Mouse (Mus musculus): Measurements from ENCODE around the gene Trim39. TPM values are rescaled to one million over a fixed set of nuclear protein-coding genes. Genes with fewer than 3 reads are reported as not detected.

The Trim39 gene
- polyA plus RNA-seq, 1 experiment from 2014 or later, result 10.4 TPM

DNA sequence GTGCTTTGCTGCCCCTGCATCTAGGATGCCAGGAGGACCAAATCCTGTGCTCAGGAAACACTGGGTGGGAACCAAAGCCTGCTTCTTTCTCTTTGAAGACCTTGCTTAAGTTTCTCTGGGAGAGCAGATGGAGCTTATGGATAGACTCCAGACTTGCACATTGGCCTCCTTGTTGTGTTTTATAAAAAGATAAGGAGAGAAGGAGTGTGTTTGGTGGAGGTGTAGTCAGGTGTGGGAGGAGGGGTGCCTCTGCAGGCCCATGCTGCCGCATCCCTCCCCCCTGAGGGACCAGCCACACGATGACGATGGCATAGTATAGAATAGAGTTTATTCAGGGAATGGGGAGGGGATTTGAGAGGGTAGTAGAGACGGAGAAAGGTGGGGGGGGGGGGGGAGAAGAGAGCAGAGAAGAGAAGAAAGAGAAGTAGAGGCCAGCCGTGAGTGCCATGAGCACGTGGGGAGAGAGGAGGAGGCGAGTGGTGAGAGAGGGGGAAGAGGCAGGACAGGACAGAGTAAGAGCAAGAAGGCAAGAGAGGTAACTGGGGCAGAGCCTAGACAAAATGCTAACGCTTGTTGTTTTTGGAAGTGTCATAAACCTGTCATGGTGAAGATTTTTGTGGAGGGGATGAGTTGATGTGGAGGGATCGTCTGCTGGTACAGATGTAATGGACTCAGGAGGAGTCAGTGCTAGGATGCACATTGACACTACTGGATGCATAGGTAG, 758 bp upstream of the Trim39 start:
- Histone ChIP-seq H3K4me3 (peak overlapping the region; percentile 97), H3K27ac (replicated peaks) (no peak overlapping the region), H3K9ac (peak overlapping the region; percentile 96), H3K27me3 (replicated peaks) (no peaks in the 10 kb centered on the region), H3K4me2 (peak overlapping the region; percentile 94), H3K36me3 (peaks cover 50% of the 10 kb centered on the region), H3K9me3 (no peaks in the 10 kb centered on the region), H3K4me1 (peaks cover 31% of the 10 kb centered on the region)
- no peak for ATAC-seq (ENCODE audit: extremely low read depth, insufficient number of reproducible peaks, low FRiP score, low TSS enrichment)
- 84% methylated on average over 9 of the region's 9 CpGs for WGBS

DNA sequence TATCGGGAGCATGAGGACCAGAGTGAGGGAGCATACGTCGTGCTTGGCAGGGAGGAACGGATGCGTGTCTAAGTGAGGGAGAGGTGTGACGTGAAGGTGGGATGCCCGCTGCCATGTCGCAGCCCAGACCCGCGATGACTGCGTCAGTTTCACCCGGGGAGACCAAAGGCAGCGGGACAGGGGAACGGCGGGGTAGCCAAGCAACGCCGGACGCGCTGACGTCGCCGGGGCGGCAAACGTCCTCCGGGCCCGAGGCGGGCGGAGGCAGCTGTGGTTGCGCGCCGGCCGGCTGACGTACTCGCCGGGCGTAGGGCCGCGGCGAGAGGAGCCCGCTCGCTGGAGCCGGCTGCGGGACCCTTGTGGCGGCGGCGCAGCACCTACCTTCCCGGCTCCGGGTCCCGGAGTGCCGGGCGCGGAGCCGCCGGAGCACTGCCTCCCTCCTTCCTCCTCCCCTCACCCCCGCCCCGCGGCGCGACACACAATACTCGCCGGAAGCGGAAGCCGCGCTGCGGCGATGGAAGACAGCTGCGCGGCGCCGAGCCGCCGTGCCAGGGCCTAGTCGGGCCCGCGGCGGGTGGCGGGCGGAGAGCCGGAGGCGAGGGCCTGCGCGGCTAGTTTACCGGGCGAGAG, 976 bp downstream of the Trim39 start:
- Histone ChIP-seq H3K9ac (peak overlapping the region; percentile 96), H3K27ac (replicated peaks) (peak overlapping the region; percentile 90), H3K4me3 (peak overlapping the region; percentile 97), H3K9me3 (no peaks in the 10 kb centered on the region), H3K4me2 (peak overlapping the region; percentile 94), H3K36me3 (peaks cover 53% of the 10 kb centered on the region), H3K4me1 (peaks cover 31% of the 10 kb centered on the region), H3K27me3 (replicated peaks) (no peaks in the 10 kb centered on the region)
- under 1% methylated on average over 70 of the region's 84 CpGs for WGBS
- peak; percentile 83 for ATAC-seq (ENCODE audit: extremely low read depth, insufficient number of reproducible peaks, low FRiP score, low TSS enrichment)

DNA sequence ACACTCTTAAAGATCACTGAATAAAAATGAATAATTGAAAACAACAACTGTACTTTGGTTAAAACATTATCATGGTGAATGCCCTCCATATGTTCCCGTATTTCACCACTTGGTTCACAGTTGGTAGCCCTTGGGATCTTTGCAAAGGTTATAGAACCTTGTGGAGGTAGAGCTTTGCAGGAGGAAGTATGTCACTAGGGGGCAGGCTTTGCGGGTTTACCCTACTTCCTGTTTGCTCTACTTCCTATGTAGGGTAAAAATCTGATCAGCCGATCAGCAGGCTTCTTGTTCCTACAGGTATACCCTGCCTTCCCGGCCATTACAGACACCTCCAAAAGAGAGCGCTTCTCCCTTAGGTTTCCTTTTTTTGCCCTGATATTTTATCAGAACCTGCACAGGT, 6.2 kb downstream of the Trim39 start:
- no peak overlapping the region for H3K4me2 ChIP-seq
- H3K9ac ChIP-seq, result no peak overlapping the region
- no peak overlapping the region for H3K27ac ChIP-seq (replicated peaks)
- peaks cover 78% of the 10 kb centered on the region for H3K36me3 ChIP-seq
- H3K4me1 ChIP-seq, result peaks cover 10% of the 10 kb centered on the region
- no peaks in the 10 kb centered on the region for H3K27me3 ChIP-seq (replicated peaks)
- ATAC-seq (ENCODE audit: extremely low read depth, insufficient number of reproducible peaks, low FRiP score, low TSS enrichment), result no peak
- no peaks in the 10 kb centered on the region for H3K9me3 ChIP-seq
- WGBS, result 76% methylated on average over 5 of the region's 5 CpGs
- no peak overlapping the region for H3K4me3 ChIP-seq

DNA sequence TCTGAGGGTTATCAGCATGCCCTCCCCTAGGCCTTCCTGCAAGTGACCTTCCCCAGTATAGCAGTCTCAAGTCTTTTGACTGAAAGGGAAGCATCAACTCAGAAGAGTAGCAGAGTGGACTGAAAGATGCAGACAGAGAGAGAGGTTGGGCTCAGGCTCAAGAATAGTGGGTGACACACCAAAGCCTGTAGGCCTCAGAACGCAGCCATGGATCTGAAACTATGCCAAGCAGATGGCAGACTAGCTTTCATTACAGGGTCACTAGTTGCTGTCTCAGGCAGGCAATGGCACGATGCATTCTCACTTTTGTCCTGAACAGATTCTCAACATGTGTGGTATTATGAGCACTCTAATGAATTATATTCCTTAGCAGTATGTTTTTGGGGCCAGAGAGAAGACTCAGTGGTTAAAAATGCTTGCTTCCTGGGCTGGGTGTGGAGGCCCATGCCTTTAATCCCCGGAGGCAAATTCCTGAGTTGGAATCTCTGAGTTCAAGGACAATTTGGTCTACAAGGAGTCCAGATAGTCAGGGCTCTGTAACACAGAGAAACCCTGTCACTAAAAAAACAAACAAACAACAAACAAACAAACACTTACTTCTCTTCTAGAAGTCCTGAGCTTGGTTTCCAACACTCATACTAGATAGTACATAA, 7.6 kb downstream of the Trim39 start:
- Histone ChIP-seq H3K27me3 (replicated peaks) (no peaks in the 10 kb centered on the region), H3K9ac (no peak overlapping the region), H3K4me2 (no peak overlapping the region), H3K36me3 (peaks cover 92% of the 10 kb centered on the region), H3K9me3 (no peaks in the 10 kb centered on the region), H3K4me3 (no peak overlapping the region), H3K4me1 (no peaks in the 10 kb centered on the region), H3K27ac (replicated peaks) (no peak overlapping the region)
- 90% methylated on average over 3 of the region's 3 CpGs for WGBS
- ATAC-seq (ENCODE audit: extremely low read depth, insufficient number of reproducible peaks, low FRiP score, low TSS enrichment), result no peak

DNA sequence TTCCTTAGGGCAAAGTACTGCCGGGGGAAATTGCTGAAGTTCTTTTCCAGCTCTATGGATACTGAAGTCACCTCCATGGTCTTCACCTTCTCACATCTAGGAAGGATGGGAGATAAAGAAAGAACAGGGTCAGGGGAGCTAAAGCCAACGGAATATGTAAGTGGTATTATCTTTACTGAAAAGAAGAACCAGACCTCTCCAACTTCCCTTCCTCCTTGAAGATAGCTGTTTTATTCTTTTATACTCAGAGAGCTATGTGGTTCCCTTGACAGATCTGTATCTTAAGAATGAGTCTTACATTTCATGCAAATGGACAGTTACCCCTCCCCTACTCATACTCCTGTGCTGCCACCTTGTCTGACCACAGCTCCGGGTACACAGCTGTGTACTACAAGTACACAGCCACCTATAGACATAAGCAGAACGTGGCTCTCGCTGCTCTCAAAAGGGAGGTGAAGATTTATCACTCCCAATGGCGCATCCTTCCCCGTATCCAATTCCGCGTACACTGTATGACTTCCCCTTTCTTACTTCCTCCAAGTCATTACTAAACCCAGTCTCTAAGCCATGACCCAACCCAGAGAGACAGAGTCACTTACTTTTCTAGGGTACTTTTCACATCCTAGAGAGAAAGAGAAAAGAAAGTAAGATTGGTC, 10.4 kb downstream of the Trim39 start:
- Histone ChIP-seq H3K4me2 (no peak overlapping the region), H3K27ac (replicated peaks) (no peak overlapping the region), H3K9me3 (no peaks in the 10 kb centered on the region), H3K27me3 (replicated peaks) (no peaks in the 10 kb centered on the region), H3K9ac (no peak overlapping the region), H3K4me1 (peaks cover 7% of the 10 kb centered on the region), H3K4me3 (no peak overlapping the region), H3K36me3 (peaks cover 81% of the 10 kb centered on the region)
- 87% methylated on average over 9 of the region's 9 CpGs for WGBS
- ATAC-seq (ENCODE audit: extremely low read depth, insufficient number of reproducible peaks, low FRiP score, low TSS enrichment), result no peak

DNA sequence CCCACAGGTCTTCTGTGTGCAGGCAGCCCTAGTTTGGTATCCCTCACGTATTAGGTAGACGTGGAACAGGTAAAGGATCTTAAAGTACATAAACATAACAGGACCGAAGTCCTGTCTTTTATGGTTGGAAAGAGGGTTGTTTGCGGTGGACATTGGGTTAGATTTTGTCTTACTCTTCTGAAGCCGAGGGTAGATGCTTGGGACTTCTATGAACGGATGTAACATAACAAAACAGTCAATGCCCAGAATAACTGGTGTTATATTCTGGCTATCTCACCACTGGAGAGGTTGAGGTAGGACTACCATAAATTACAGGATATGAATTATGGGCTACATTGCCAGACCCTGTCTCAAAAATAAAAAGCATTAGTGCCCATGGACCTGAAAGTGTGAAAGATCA, 14.1 kb downstream of the Trim39 start, which contains the start of gene Rpp21:
TSS of gene Rpp21 (minus strand) at position 101 of the 400 bp plus-strand sequence.
- H3K9me3 ChIP-seq, result no peaks in the 10 kb centered on the region
- H3K9ac ChIP-seq, result peak within 1 kb of the TSS; percentile 80
- H3K27me3 ChIP-seq (replicated peaks), result no peaks in the 10 kb centered on the region
- H3K36me3 ChIP-seq, result peaks cover 52% of the 10 kb centered on the region
- no peak for ATAC-seq (ENCODE audit: extremely low read depth, insufficient number of reproducible peaks, low FRiP score, low TSS enrichment)
- H3K4me3 ChIP-seq, result peak within 1 kb of the TSS; percentile 67
- WGBS, result 46% methylated on average over 6 of the region's 6 CpGs
- H3K4me2 ChIP-seq, result peak within 1 kb of the TSS; percentile 63
- H3K27ac ChIP-seq (replicated peaks), result peak within 1 kb of the TSS; percentile 53
- peaks cover 15% of the 10 kb centered on the region for H3K4me1 ChIP-seq

DNA sequence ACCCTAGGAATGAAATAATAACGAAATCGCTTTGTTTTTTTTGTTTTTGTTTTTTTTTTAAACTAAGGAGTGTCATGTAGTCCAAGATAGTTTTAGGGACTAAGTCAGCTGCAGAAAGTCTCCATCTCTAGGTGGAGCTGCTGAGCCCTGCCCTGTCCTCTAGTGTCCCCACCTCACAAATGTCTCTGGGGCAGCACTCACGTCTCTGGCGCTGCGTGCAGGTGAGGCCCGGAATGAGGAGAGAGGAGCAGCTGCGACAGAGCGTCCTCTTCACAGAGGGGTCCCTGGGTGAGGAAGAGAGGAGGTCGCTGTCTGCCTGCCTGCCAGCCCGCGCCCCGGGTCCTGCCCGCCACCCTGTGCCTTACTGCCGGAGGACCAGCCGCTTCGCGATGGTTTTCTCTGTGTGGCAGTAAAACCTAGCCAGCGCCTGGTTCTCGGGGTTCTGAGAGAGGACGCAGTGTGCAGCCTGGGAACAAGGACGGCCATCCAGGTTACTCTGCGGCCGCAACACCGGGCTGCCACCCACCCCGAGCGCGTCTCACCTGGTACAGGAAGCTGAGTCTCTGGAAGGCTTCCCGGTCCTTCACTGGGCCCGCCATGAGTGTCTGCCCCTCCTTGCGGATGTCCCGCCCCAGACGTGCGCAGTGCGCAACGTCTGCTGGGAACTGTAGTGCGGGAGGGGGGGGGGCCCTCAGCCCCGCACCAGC, 14.7 kb downstream of the Trim39 start:
- H3K9me3 ChIP-seq, result no peaks in the 10 kb centered on the region
- peaks cover 46% of the 10 kb centered on the region for H3K36me3 ChIP-seq
- peak overlapping the region; percentile 80 for H3K9ac ChIP-seq
- H3K27me3 ChIP-seq (replicated peaks), result peaks cover 3% of the 10 kb centered on the region
- peaks cover 17% of the 10 kb centered on the region for H3K4me1 ChIP-seq
- ATAC-seq (ENCODE audit: extremely low read depth, insufficient number of reproducible peaks, low FRiP score, low TSS enrichment), result peak; percentile 83
- under 1% methylated on average over 37 of the region's 37 CpGs for WGBS
- H3K4me3 ChIP-seq, result peak overlapping the region; percentile 67
- H3K27ac ChIP-seq (replicated peaks), result peak overlapping the region; percentile 53
- H3K4me2 ChIP-seq, result peak overlapping the region; percentile 63

DNA sequence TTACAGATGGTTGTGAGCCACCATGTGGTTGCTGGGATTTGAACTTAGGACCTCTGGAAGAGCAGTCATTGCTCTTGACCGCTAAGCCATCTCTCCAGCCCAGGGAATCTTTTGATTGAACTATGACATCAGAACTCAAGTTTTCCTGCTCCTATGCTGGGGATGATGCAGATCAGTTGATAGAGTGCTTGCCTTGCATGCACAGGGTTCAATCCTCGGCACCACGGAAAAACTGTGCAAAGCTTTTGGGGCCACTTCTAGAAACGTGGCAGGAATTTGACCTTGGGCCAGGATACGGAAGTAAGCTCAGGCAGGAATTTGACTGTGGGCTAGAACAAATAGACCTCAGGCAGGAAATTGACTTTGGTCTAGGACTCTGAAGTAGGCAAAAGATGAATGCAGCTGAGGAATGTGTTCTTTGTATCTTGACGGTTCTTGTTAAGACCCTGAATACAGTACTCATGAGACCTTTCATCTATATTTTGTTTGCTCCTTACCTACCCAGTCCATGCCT, 18.9 kb downstream of the Trim39 start:
- Histone ChIP-seq H3K4me2 (no peak overlapping the region), H3K27ac (replicated peaks) (no peak overlapping the region), H3K9ac (no peak overlapping the region), H3K9me3 (no peaks in the 10 kb centered on the region), H3K4me1 (peaks cover 23% of the 10 kb centered on the region), H3K4me3 (no peak overlapping the region), H3K27me3 (replicated peaks) (peaks cover 34% of the 10 kb centered on the region), H3K36me3 (peaks cover 7% of the 10 kb centered on the region)
- ATAC-seq (ENCODE audit: extremely low read depth, insufficient number of reproducible peaks, low FRiP score, low TSS enrichment), result no peak
- 41% methylated on average over 6 of the region's 6 CpGs for WGBS

DNA sequence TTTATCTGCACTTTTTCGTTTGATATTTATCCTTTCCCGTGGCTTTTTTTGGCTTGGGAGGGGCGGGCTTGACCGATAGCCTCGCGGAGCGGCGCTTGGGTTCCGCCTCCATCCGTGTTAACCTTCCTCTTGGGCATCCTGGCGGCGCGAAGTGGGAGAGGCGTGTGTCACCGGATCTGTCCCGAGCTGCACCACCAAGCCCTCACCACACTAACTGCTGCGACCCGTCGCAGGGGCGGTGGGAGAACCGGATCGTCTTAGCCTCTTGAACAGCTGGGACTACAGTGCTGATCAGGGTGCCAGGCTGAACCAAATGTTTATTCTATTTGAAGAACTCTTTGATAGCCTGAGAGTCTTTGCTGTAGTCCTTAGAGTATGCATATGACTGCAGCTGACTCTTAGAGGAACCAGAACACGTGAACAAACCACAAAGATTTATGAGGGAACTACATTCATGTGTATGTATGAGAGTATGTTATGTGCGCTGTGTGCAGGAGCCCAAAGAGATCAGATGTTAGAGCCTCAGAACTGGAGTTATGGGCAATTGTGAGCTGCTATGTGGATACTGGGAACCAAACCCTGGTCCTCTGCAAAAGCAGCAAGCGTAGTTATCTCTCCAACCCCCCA, 19.7 kb downstream of the Trim39 start:
- peak overlapping the region; percentile 54; the same call in 1 of the 2 replicates for H3K9ac ChIP-seq
- no peaks in the 10 kb centered on the region for H3K9me3 ChIP-seq
- peak overlapping the region; percentile 39 for H3K4me3 ChIP-seq
- H3K27ac ChIP-seq (replicated peaks), result no peak overlapping the region
- WGBS, result 8% methylated on average over 25 of the region's 25 CpGs
- H3K4me1 ChIP-seq, result peaks cover 20% of the 10 kb centered on the region
- H3K36me3 ChIP-seq, result peaks cover 7% of the 10 kb centered on the region
- H3K27me3 ChIP-seq (replicated peaks), result peaks cover 42% of the 10 kb centered on the region
- no peak for ATAC-seq (ENCODE audit: extremely low read depth, insufficient number of reproducible peaks, low FRiP score, low TSS enrichment)
- H3K4me2 ChIP-seq, result peak overlapping the region; percentile 64

DNA sequence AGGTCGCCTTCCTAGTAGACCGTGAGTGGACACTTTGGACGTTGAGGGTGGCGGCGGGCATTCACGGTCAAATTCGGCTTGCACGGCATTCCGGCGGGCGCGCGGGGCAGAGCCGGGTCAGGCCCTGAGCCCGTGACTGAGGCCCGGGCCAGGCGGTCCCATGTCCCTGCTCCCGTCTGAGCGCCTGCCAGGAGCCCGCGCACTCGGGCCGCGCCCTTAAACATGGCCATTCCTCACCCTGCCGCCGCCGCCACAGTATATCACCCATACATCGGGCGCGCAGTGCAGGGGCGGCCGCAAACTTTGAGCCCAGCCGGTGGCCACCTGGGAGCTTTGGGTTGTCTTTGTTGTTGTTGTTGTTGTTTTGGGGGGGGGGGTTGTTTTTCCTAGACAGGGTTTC, 23.2 kb downstream of the Trim39 start:
- Histone ChIP-seq H3K4me1 (peaks cover 8% of the 10 kb centered on the region), H3K9me3 (no peaks in the 10 kb centered on the region), H3K4me3 (peak overlapping the region; percentile 31), H3K27me3 (replicated peaks) (peaks cover 43% of the 10 kb centered on the region), H3K9ac (0 out of 2 replicates have a peak overlapping the region, but pooled peaks have one; percentile 11), H3K36me3 (no peaks in the 10 kb centered on the region), H3K4me2 (peak overlapping the region; percentile 55), H3K27ac (replicated peaks) (no peak overlapping the region)
- WGBS, result 20% methylated on average over 33 of the region's 33 CpGs
- no peak for ATAC-seq (ENCODE audit: extremely low read depth, insufficient number of reproducible peaks, low FRiP score, low TSS enrichment)

Measured in heart, embryonic 13.5 days (tissue).